Mouse (Mus musculus) forebrain, embryonic 12.5 days (tissue): Measurements from ENCODE around the gene Bmx. TPM values are rescaled to one million over a fixed set of nuclear protein-coding genes. Genes with fewer than 3 reads are reported as not detected.

ENCODE experiments used
- ATAC-seq: fragments of 200-750 bp; cut with Nextera tagmentation; 2 replicates; pipeline ENCODE4 v1.8.0; 2017; ENCODE audit warnings: moderate TSS enrichment; ENCODE audit not compliant: low FRiP score
- H3K27ac ChIP-seq: fragments of 300-500 bp; sonication (generic); 2 replicates; pipeline ENCODE4 v1.5.1; 2016; ENCODE audit warnings: mild to moderate bottlenecking
- H3K27me3 ChIP-seq: fragments of 300-500 bp; sonication (generic); 2 replicates; pipeline ENCODE4 v1.6.1; 2016; ENCODE audit warnings: mild to moderate bottlenecking
- H3K36me3 ChIP-seq: fragments of 300-500 bp; sonication (generic); replicated peaks from 2 replicates; pipeline ENCODE4 v1.6.1; 2016; ENCODE audit warnings: mild to moderate bottlenecking
- H3K4me1 ChIP-seq: fragments of 300-500 bp; sonication (generic); 2 replicates; pipeline ENCODE4 v1.6.1; 2016
- H3K4me2 ChIP-seq: fragments of 300-500 bp; sonication (generic); 2 replicates; pipeline ENCODE4 v1.6.1; 2016; ENCODE audit warnings: mild to moderate bottlenecking, moderate library complexity
- H3K4me3 ChIP-seq: fragments of 300-500 bp; sonication (generic); replicated peaks from 2 replicates; pipeline ENCODE4 v1.5.1; 2016; ENCODE audit warnings: mild to moderate bottlenecking
- H3K9ac ChIP-seq: fragments of 300-500 bp; sonication (generic); 2 replicates; pipeline ENCODE4 v1.6.1; 2016; ENCODE audit warnings: mild to moderate bottlenecking
- H3K9me3 ChIP-seq: fragments of 300-500 bp; sonication (generic); 2 replicates; pipeline ENCODE4 v1.6.1; 2016
- WGBS: fragments of 180-500 bp; shearing (Covaris S2); methylation state at CpG from one replicate; pipeline ENCODE4 v1.1.7; 2016; 5-methylcytosine and 5-hydroxymethylcytosine counted together
- polyA plus RNA-seq: library from polyadenylated mRNA; unstranded; fragments of >200 nt; fragmentation: Nextera tagmentation; extraction: Ambion mirVana; gene quantifications from 2 replicates; pipeline ENCODE4 v1.2.1, GENCODE M21; 2016

The Bmx gene
- polyA plus RNA-seq: 0.08 and 0.15 TPM in 2 replicates

GRCm38 (mm10) chrX:164258057-164258456, at the start of gene Bmx:
Gene Bmx (minus strand): TSS chrX:164258193.
- Histone ChIP-seq H3K4me1 (no peaks in the 10 kb centered on the region), H3K4me2 (no peak within 1 kb of the TSS), H3K9me3 (no peaks in the 10 kb centered on the region), H3K9ac (no peak within 1 kb of the TSS), H3K27ac (no peak within 1 kb of the TSS), H3K4me3 (no peak within 1 kb of the TSS), H3K27me3 (peaks cover 17% of the 10 kb centered on the region), H3K36me3 (no peaks in the 10 kb centered on the region)
- 75% methylated on average over 8 of the region's 8 CpGs for WGBS
- ATAC-seq: no peak

- H3K36me3 ChIP-seq: no peaks in the 10 kb centered on the region
- no peak overlapping the region for H3K27ac ChIP-seq
- H3K4me3 ChIP-seq: no peak overlapping the region
- no peak overlapping the region for H3K4me2 ChIP-seq
- 68% methylated on average over 2 of the region's 2 CpGs for WGBS
- 0 out of 2 replicates have a peak, but pooled peaks cover 3% of the 10 kb centered on the region for H3K27me3 ChIP-seq
- no peak overlapping the region for H3K9ac ChIP-seq
- no peak for ATAC-seq
- H3K9me3 ChIP-seq: no peaks in the 10 kb centered on the region
- H3K4me1 ChIP-seq: no peaks in the 10 kb centered on the region
Measured at GRCm38 (mm10) chrX:164306250-164306649, 48.3 kb upstream of the Bmx start.

- peaks cover 13% of the 10 kb centered on the region; the same call in 1 of the 2 replicates for H3K27me3 ChIP-seq
- H3K4me2 ChIP-seq: no peak overlapping the region
- no peak overlapping the region for H3K9ac ChIP-seq
- no peak overlapping the region for H3K4me3 ChIP-seq
- whole genome bisulfite sequencing: 67% methylated on average over 5 of the region's 5 CpGs
- ATAC-seq: no peak
- no peak overlapping the region for H3K27ac ChIP-seq
- no peaks in the 10 kb centered on the region for H3K4me1 ChIP-seq
- H3K9me3 ChIP-seq: no peaks in the 10 kb centered on the region
- H3K36me3 ChIP-seq: no peaks in the 10 kb centered on the region
Measured at GRCm38 (mm10) chrX:164291147-164291546, 33.2 kb upstream of the Bmx start.

GRCm38 (mm10) chrX:164287077-164287476, 29.1 kb upstream of the Bmx start:
- Histone ChIP-seq H3K9me3 (no peaks in the 10 kb centered on the region), H3K27me3 (peaks cover 12% of the 10 kb centered on the region; the same call in 1 of the 2 replicates), H3K9ac (no peak overlapping the region), H3K36me3 (no peaks in the 10 kb centered on the region), H3K4me2 (no peak overlapping the region), H3K27ac (no peak overlapping the region), H3K4me1 (no peaks in the 10 kb centered on the region), H3K4me3 (no peak overlapping the region)
- no peak for ATAC-seq
- WGBS: 68% methylated on average over 3 of the region's 3 CpGs

GRCm38 (mm10) chrX:164283808-164284207, 25.8 kb upstream of the Bmx start:
- H3K4me1 ChIP-seq: no peaks in the 10 kb centered on the region
- no peak overlapping the region for H3K4me2 ChIP-seq
- ATAC-seq: no peak
- no peak overlapping the region for H3K4me3 ChIP-seq
- no peaks in the 10 kb centered on the region for H3K9me3 ChIP-seq
- no peaks in the 10 kb centered on the region for H3K36me3 ChIP-seq
- peaks cover 12% of the 10 kb centered on the region; the same call in 1 of the 2 replicates for H3K27me3 ChIP-seq
- no peak overlapping the region for H3K27ac ChIP-seq
- 90% methylated on average over 4 of the region's 4 CpGs for whole genome bisulfite sequencing
- H3K9ac ChIP-seq: no peak overlapping the region

GRCm38 (mm10) chrX:164280918-164281647, 23.1 kb upstream of the Bmx start:
- 80% methylated on average over 7 of the region's 7 CpGs for WGBS
- no peak overlapping the region for H3K27ac ChIP-seq
- ATAC-seq: no peak
- H3K9ac ChIP-seq: no peak overlapping the region
- no peaks in the 10 kb centered on the region for H3K9me3 ChIP-seq
- no peak overlapping the region for H3K4me3 ChIP-seq
- no peaks in the 10 kb centered on the region for H3K36me3 ChIP-seq
- H3K4me1 ChIP-seq: no peaks in the 10 kb centered on the region
- H3K4me2 ChIP-seq: no peak overlapping the region
- H3K27me3 ChIP-seq: peaks cover 12% of the 10 kb centered on the region; the same call in 1 of the 2 replicates

GRCm38 (mm10) chrX:164275536-164275935, 17.5 kb upstream of the Bmx start:
- no peaks in the 10 kb centered on the region for H3K4me1 ChIP-seq
- no peaks in the 10 kb centered on the region for H3K36me3 ChIP-seq
- no peak overlapping the region for H3K4me3 ChIP-seq
- H3K27ac ChIP-seq: no peak overlapping the region
- H3K27me3 ChIP-seq: peaks cover 8% of the 10 kb centered on the region; the same call in 1 of the 2 replicates
- H3K9me3 ChIP-seq: no peaks in the 10 kb centered on the region
- no peak overlapping the region for H3K4me2 ChIP-seq
- WGBS: 57% methylated on average over 3 of the region's 3 CpGs
- H3K9ac ChIP-seq: no peak overlapping the region
- ATAC-seq: no peak

GRCm38 (mm10) chrX:164270603-164271002, 12.6 kb upstream of the Bmx start:
- no peaks in the 10 kb centered on the region for H3K4me1 ChIP-seq
- ATAC-seq: no peak
- no peak overlapping the region for H3K4me3 ChIP-seq
- no peak overlapping the region for H3K9ac ChIP-seq
- H3K9me3 ChIP-seq: no peaks in the 10 kb centered on the region
- no peaks in the 10 kb centered on the region for H3K36me3 ChIP-seq
- H3K27me3 ChIP-seq: peaks cover 18% of the 10 kb centered on the region; the same call in 1 of the 2 replicates
- WGBS: 90% methylated on average over 3 of the region's 3 CpGs
- H3K4me2 ChIP-seq: no peak overlapping the region
- H3K27ac ChIP-seq: no peak overlapping the region

- H3K27ac ChIP-seq: no peak within 1 kb of the TSS
- no peaks in the 10 kb centered on the region for H3K9me3 ChIP-seq
- H3K9ac ChIP-seq: no peak within 1 kb of the TSS; the same call in 1 of the 2 replicates
- 18% methylated on average over 20 of the region's 20 CpGs for WGBS
- no peaks in the 10 kb centered on the region for H3K36me3 ChIP-seq
- peaks cover 18% of the 10 kb centered on the region; the same call in 1 of the 2 replicates for H3K27me3 ChIP-seq
- peak within 1 kb of the TSS; percentile 51 for H3K4me2 ChIP-seq
- no peaks in the 10 kb centered on the region for H3K4me1 ChIP-seq
- peak within 1 kb of the TSS; percentile 34 for H3K4me3 ChIP-seq
- ATAC-seq: peak; percentile 83
Measured at GRCm38 (mm10) chrX:164269285-164269761, 11.3 kb upstream of the Bmx start, which contains the start of gene Pir. Gene Pir (plus strand): TSS chrX:164269371.

GRCm38 (mm10) chrX:164264861-164265260, 6.9 kb upstream of the Bmx start:
- no peak overlapping the region for H3K27ac ChIP-seq
- no peaks in the 10 kb centered on the region for H3K36me3 ChIP-seq
- no peak overlapping the region for H3K4me2 ChIP-seq
- H3K27me3 ChIP-seq: peaks cover 14% of the 10 kb centered on the region; the same call in 1 of the 2 replicates
- no peaks in the 10 kb centered on the region for H3K9me3 ChIP-seq
- 22% methylated on average over 1 of the region's 1 CpGs for WGBS
- H3K4me1 ChIP-seq: no peaks in the 10 kb centered on the region
- no peak overlapping the region for H3K9ac ChIP-seq
- H3K4me3 ChIP-seq: no peak overlapping the region
- peak; percentile 30; the same call in 1 of the 2 replicates for ATAC-seq

- Histone ChIP-seq H3K27ac (no peak overlapping the region), H3K4me1 (no peaks in the 10 kb centered on the region), H3K27me3 (peaks cover 15% of the 10 kb centered on the region; the same call in 1 of the 2 replicates), H3K36me3 (no peaks in the 10 kb centered on the region), H3K9me3 (no peaks in the 10 kb centered on the region), H3K4me3 (no peak overlapping the region), H3K9ac (no peak overlapping the region), H3K4me2 (no peak overlapping the region)
- WGBS: 38% methylated on average over 2 of the region's 2 CpGs
- no peak for ATAC-seq
Measured at GRCm38 (mm10) chrX:164262286-164262685, 4.3 kb upstream of the Bmx start.

GRCm38 (mm10) chrX:164258662-164259061, 669 bp upstream of the Bmx start:
- no peak overlapping the region for H3K9ac ChIP-seq
- WGBS: 87% methylated on average over 5 of the region's 5 CpGs

GRCm38 (mm10) chrX:164256527-164256926, 1.5 kb downstream of the Bmx start:
- Histone ChIP-seq H3K27me3 (peaks cover 12% of the 10 kb centered on the region), H3K9me3 (no peaks in the 10 kb centered on the region), H3K4me2 (no peak overlapping the region), H3K4me1 (no peaks in the 10 kb centered on the region), H3K9ac (no peak overlapping the region), H3K36me3 (no peaks in the 10 kb centered on the region), H3K4me3 (no peak overlapping the region), H3K27ac (no peak overlapping the region)
- no peak for ATAC-seq
- 83% methylated on average over 3 of the region's 3 CpGs for WGBS

More at GRCm38 (mm10) chrX:164258662-164259061, 669 bp upstream of the Bmx start:
- no peak for ATAC-seq
- no peak overlapping the region for H3K4me3 ChIP-seq
- no peaks in the 10 kb centered on the region for H3K36me3 ChIP-seq
- no peaks in the 10 kb centered on the region for H3K9me3 ChIP-seq
- H3K4me1 ChIP-seq: no peaks in the 10 kb centered on the region
- peaks cover 17% of the 10 kb centered on the region for H3K27me3 ChIP-seq
- H3K4me2 ChIP-seq: no peak overlapping the region
- H3K27ac ChIP-seq: no peak overlapping the region
